Mouse (Mus musculus) thymus, adult 2 months (tissue): Measurements from ENCODE around the gene Sdc4. TPM values are rescaled to one million over a fixed set of nuclear protein-coding genes. Genes with fewer than 3 reads are reported as not detected.

Experiments used
- DNase-seq: peaks from one replicate; pipeline ENCODE4 v3.0.0; 2021
- H3K27ac ChIP-seq: fragments of 200-500 bp; 2 replicates; pipeline ENCODE4 v1.5.1; 2012; ENCODE audit warnings: low read length, control low read depth; ENCODE audit not compliant: control insufficient read depth, insufficient read depth
- H3K27me3 ChIP-seq: fragments of 200-500 bp; 2 replicates; pipeline ENCODE4 v1.6.1; 2012; ENCODE audit warnings: mild to moderate bottlenecking, low read length, moderate library complexity, mixed read lengths; ENCODE audit not compliant: control insufficient read depth, insufficient read depth
- H3K36me3 ChIP-seq: fragments of 200-500 bp; 2 replicates; pipeline ENCODE4 v1.6.1; 2012; ENCODE audit warnings: mild to moderate bottlenecking, low read length, moderate library complexity; ENCODE audit not compliant: control insufficient read depth, insufficient read depth
- H3K4me1 ChIP-seq: fragments of 200-500 bp; replicated peaks from 2 replicates; pipeline ENCODE4 v1.6.1; 2012; ENCODE audit warnings: low read length; ENCODE audit not compliant: control insufficient read depth, insufficient read depth
- H3K4me3 ChIP-seq: fragments of 200-500 bp; 2 replicates; pipeline ENCODE4 v1.5.1; 2012; ENCODE audit warnings: mild to moderate bottlenecking, low read length, control low read depth, moderate library complexity; ENCODE audit not compliant: control insufficient read depth, insufficient read depth
- CTCF ChIP-seq: fragments of 200-500 bp; IDR thresholded peaks from 2 replicates; pipeline ENCODE4 v1.5.1; 2012; ENCODE audit warnings: mild to moderate bottlenecking, control low read depth, low read length, moderate library complexity, borderline replicate concordance; ENCODE audit not compliant: control insufficient read depth, poor library complexity, insufficient read depth; ENCODE audit errors: extremely low read depth
- POLR2A ChIP-seq: fragments of 200-500 bp; IDR thresholded peaks from 2 replicates; pipeline ENCODE4 v1.6.1; 2012; ENCODE audit warnings: mild to moderate bottlenecking, low read length, control low read depth, moderate library complexity; ENCODE audit not compliant: control insufficient read depth, poor library complexity, insufficient read depth; ENCODE audit errors: extremely low read depth
- WGBS: fragments of 180-500 bp; shearing (Covaris S2); methylation state at CpG from one replicate; pipeline ENCODE4 v1.1.7; 2018; 5-methylcytosine and 5-hydroxymethylcytosine counted together
- polyA plus RNA-seq: library from polyadenylated mRNA; depleted of rRNA; stranded (reverse); fragments of >200 nt; gene quantifications from 2 replicates; pipeline ENCODE4 v1.2.3, GENCODE M21; 2012

Sdc4 gene
- polyA plus RNA-seq, 1 experiment, result 18.6 TPM

DNA sequence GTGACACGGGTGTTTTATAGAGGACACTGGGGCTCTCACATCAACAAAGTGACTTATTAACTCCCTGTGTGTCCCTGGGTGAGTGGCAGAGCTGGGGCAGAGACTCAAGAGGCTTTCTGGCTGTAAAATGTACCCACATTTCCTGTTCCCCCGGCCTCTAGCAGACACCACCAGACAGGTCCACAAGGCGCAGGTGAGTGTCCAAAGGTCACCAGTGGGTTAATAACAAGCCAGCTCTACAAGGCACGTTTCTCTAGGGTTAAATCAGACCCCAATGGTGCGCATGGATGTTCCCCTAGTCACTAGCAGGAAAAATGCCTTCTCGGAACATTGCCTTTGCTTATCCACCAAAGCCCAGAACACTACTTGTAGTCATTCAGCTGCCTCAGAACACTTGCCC lies 6.0 kb downstream of the Sdc4 start:
- DNase-seq, result no peak
- WGBS, result 53% methylated on average over 6 of the region's 6 CpGs
- H3K27me3 ChIP-seq, result no peaks in the 10 kb centered on the region; the same call in 1 of the 2 replicates
- H3K27ac ChIP-seq, result no peak overlapping the region
- H3K4me3 ChIP-seq, result no peak overlapping the region
- H3K4me1 ChIP-seq, result peaks cover 32% of the 10 kb centered on the region
- no peaks in the 10 kb centered on the region for H3K36me3 ChIP-seq
- no peak for TF ChIP-seq POLR2A
- no peak for TF ChIP-seq CTCF

- no peak overlapping the region for H3K4me3 ChIP-seq
- TF ChIP-seq CTCF (no peak), POLR2A (no peak)
- 86% methylated on average over 3 of the region's 3 CpGs for WGBS
- no peak overlapping the region for H3K27ac ChIP-seq
- H3K4me1 ChIP-seq, result peaks cover 28% of the 10 kb centered on the region
- no peaks in the 10 kb centered on the region for H3K36me3 ChIP-seq
- H3K27me3 ChIP-seq, result no peaks in the 10 kb centered on the region
- no peak for DNase-seq
Measured at GRCm38 (mm10) chr2:164436961-164437360, 6.7 kb downstream of the Sdc4 start.

DNA sequence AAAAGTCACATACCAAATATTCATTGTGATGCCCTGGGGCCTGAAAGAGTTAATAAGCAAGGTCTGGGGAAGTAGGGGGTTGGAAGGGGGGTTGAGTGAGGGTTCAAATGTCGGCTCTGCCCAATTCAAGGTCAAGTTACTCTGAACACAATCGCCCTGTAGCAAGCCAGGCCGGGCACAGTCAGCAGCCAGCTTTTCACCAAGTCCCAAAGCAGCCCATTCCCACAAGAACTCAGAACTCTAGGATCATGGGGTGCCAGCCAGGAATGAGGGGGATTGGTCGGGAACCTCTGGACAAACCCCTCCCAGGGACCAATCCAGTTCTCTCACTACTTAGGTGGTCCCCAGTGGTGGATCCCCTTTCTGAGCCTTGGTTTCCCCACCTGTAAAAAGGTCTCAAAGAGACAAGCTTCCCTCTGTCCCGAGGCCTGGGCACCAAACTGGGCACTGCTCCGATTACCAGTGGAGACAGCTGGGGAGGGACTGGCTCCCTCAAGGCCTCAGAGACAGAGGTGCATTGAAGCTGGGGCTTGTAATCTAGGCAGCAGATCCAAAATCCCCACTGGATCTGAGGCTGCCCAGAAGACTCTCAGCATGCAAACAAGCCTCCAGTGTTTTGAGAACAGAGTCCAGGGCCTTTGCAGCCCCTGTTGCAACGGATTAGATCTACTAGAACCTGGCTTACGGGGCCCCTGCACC lies 7.3 kb downstream of the Sdc4 start:
- no peak for TF ChIP-seq CTCF
- Histone ChIP-seq H3K4me1 (peaks cover 24% of the 10 kb centered on the region), H3K36me3 (no peaks in the 10 kb centered on the region), H3K4me3 (no peak overlapping the region), H3K27ac (no peak overlapping the region), H3K27me3 (no peaks in the 10 kb centered on the region)
- no peak for DNase-seq
- WGBS, result 60% methylated on average over 8 of the region's 8 CpGs

- DNase-seq, result no peak
- Histone ChIP-seq H3K4me1 (peaks cover 15% of the 10 kb centered on the region), H3K4me3 (no peak overlapping the region), H3K27me3 (no peaks in the 10 kb centered on the region), H3K36me3 (no peaks in the 10 kb centered on the region), H3K27ac (no peak overlapping the region)
- TF ChIP-seq POLR2A (no peak), CTCF (no peak)
- WGBS, result 20% methylated on average over 5 of the region's 5 CpGs
Measured at GRCm38 (mm10) chr2:164435216-164436090, 8.2 kb downstream of the Sdc4 start.

GRCm38 (mm10) chr2:164434681-164435080 lies 9.0 kb downstream of the Sdc4 start:
- Histone ChIP-seq H3K4me1 (peaks cover 9% of the 10 kb centered on the region; the same call in 1 of the 2 replicates), H3K4me3 (no peak overlapping the region)
- 76% methylated on average over 3 of the region's 3 CpGs for WGBS

GRCm38 (mm10) chr2:164433278-164433895 lies 10.3 kb downstream of the Sdc4 start:
- Histone ChIP-seq H3K27ac (no peak overlapping the region), H3K27me3 (no peaks in the 10 kb centered on the region), H3K36me3 (no peaks in the 10 kb centered on the region), H3K4me1 (peaks cover 9% of the 10 kb centered on the region; the same call in 1 of the 2 replicates), H3K4me3 (no peak overlapping the region)
- DNase-seq, result no peak
- WGBS, result 93% methylated on average over 9 of the region's 9 CpGs
- TF ChIP-seq POLR2A (no peak), CTCF (no peak)

More at GRCm38 (mm10) chr2:164434681-164435080, 9.0 kb downstream of the Sdc4 start:
- no peak for DNase-seq
- no peak overlapping the region for H3K27ac ChIP-seq
- no peaks in the 10 kb centered on the region for H3K27me3 ChIP-seq
- no peak for TF ChIP-seq CTCF
- no peak for TF ChIP-seq POLR2A
- no peaks in the 10 kb centered on the region for H3K36me3 ChIP-seq
